Mouse (Mus musculus) erythroblast, embryonic 14.5 days (primary cell): ENCODE results near the gene Hmg20b.

Source experiments
- GATA1 ChIP-seq: IDR thresholded peaks from 2 replicates; pipeline ENCODE4 v1.6.1; 2012; ENCODE audit warnings: low read length, inconsistent platforms, mixed read lengths
- TAL1 ChIP-seq: IDR thresholded peaks from 3 replicates; pipeline ENCODE4 v1.6.1; 2012; ENCODE audit warnings: low read length, inconsistent platforms, mixed read lengths

GRCm38 (mm10) chr10:81303258-81303657 is 47.0 kb downstream of the Hmg20b start:
- TF ChIP-seq GATA1 (no peak), TAL1 (no peak)
